Mouse (Mus musculus) heart, postnatal 4 days (tissue): Measurements from ENCODE around the gene Actl7b. TPM values are rescaled to one million over a fixed set of nuclear protein-coding genes. Genes with fewer than 3 reads are reported as not detected.

Source experiments
- DNase-seq: peaks from one replicate; pipeline ENCODE4 v3.0.0; 2021
- total RNA-seq, 2 experiments: library from RNA; stranded (reverse); gene quantifications; 2 replicates each; pipeline ENCODE4 v1.2.3; 2021

The Actl7b gene
- not detected for total RNA-seq

GRCm38 (mm10) chr4:56741041-56741493, at the start of gene Actl7b:
Actl7b (minus strand) TSS chr4:56741443.
- DNase-seq, result no peak

GRCm38 (mm10) chr4:56771065-56771464, 29.8 kb upstream of the Actl7b start:
- DNase-seq, result no peak

GRCm38 (mm10) chr4:56768913-56769312, 27.7 kb upstream of the Actl7b start:
- peak; percentile 53 for DNase-seq

- DNase-seq, result no peak
Observed at GRCm38 (mm10) chr4:56767861-56768284, 26.6 kb upstream of the Actl7b start.

GRCm38 (mm10) chr4:56757693-56758092, 16.4 kb upstream of the Actl7b start:
- DNase-seq, result no peak

GRCm38 (mm10) chr4:56756966-56757600, 15.8 kb upstream of the Actl7b start:
- no peak for DNase-seq

- DNase-seq, result no peak
Observed at GRCm38 (mm10) chr4:56756021-56756420, 14.8 kb upstream of the Actl7b start.

GRCm38 (mm10) chr4:56747456-56747855, 6.2 kb upstream of the Actl7b start:
- no peak for DNase-seq

GRCm38 (mm10) chr4:56746345-56746744, 5.1 kb upstream of the Actl7b start:
- DNase-seq, result no peak

- no peak for DNase-seq
Observed at GRCm38 (mm10) chr4:56743363-56744195, 2.3 kb upstream of the Actl7b start, which contains the start of gene Actl7a. Actl7a (plus strand) TSS chr4:56743413.

- no peak for DNase-seq
Observed at GRCm38 (mm10) chr4:56742698-56743097, 1.5 kb upstream of the Actl7b start.

- DNase-seq, result no peak
Observed at GRCm38 (mm10) chr4:56740611-56741010, 632 bp downstream of the Actl7b start.

- no peak for DNase-seq
Observed at GRCm38 (mm10) chr4:56740020-56740485, 1.2 kb downstream of the Actl7b start, which contains the start of gene Gm26657. Gm26657 (plus strand) TSS chr4:56740070.

- DNase-seq, result peak; percentile 29
Observed at GRCm38 (mm10) chr4:56725839-56726238, 15.4 kb downstream of the Actl7b start.

- DNase-seq, result no peak
Observed at GRCm38 (mm10) chr4:56723237-56723636, 18.0 kb downstream of the Actl7b start.

GRCm38 (mm10) chr4:56722346-56722745, 18.9 kb downstream of the Actl7b start:
- DNase-seq, result no peak

- peak; percentile 59 for DNase-seq
Observed at GRCm38 (mm10) chr4:56721469-56721868, 19.8 kb downstream of the Actl7b start.

GRCm38 (mm10) chr4:56720403-56720802, 20.8 kb downstream of the Actl7b start:
- no peak for DNase-seq

- peak; percentile 23 for DNase-seq
Observed at GRCm38 (mm10) chr4:56719456-56719855, 21.8 kb downstream of the Actl7b start.

- DNase-seq, result peak; percentile 8
Observed at GRCm38 (mm10) chr4:56718573-56719442, 22.4 kb downstream of the Actl7b start.

- DNase-seq, result no peak
Observed at GRCm38 (mm10) chr4:56717932-56718331, 23.3 kb downstream of the Actl7b start.

GRCm38 (mm10) chr4:56716801-56717200, 24.4 kb downstream of the Actl7b start:
- peak; percentile 13 for DNase-seq
